Comparison of ENCODE assay signal across 12 mouse cellular contexts in the genomic region with DNA sequence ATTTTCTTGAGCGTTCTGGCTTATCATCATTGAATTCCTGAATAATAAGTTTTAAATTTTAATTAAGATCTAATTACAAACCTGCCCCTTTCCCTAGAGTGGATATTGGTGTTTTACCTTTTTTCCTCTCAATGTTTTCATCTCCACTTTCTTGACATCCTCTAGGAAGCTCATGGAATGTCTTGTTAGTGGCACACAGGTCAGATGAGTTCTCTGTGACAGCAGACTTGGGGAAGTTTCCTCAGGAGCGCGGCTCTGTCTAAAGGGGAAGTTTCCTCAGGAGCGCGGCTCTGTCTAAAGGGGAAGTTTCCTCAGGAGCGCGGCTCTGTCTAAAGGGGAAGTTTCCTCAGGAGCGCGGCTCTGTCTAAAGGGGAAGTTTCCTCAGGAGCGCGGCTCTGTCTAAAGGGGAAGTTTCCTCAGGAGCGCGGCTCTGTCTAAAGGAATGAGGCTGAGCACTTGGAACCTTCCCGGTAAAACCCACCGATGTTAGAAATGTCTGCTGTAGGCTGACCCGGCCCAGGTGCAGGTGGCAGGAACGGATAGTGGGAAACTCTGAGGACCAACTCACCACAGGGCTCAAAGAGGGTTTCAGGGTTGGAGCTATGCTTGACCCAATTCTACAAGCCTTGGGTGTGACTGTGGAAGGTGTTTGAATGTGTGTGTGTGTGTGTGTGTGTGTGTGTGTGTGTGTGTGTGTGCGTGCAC. TPM values are rescaled to one million over a fixed set of nuclear protein-coding genes. Genes with fewer than 3 reads are reported as not detected.
DNase-seq lines count a peak whose midpoint lies in the region; ATAC-seq and TF ChIP-seq lines count a peak whose summit lies in the region.
"Not testable (repeated sequence)": the region's sequence is repeated elsewhere in the genome, so short reads cannot be mapped to it uniquely, and the experiment has no call there.
"Had no signal": no experiment of that assay in that cellular context is flagged by ENCODE, and none has a peak within 500 bp of the region (broad histone marks: within the 10 kb centered on the region; RNA-seq: fewer than 3 reads in every experiment).

No protein-coding gene starts in this region.

- H3K9me3 ChIP-seq in MEL (replicated peaks; ENCODE audit: insufficient read depth, low read length) = not testable (repeated sequence)

- TF ChIP-seq RAD21 in MEL (IDR thresholded peaks at IDR 0.05; ENCODE audit: low read depth, low read length) = not testable (repeated sequence)

- H3K27ac ChIP-seq in MEL (ENCODE audit: control insufficient read depth, low read depth, low read length) = not testable (repeated sequence)

- not testable (repeated sequence) for TF ChIP-seq EP300 in MEL (IDR thresholded peaks at IDR 0.05; ENCODE audit: low read depth in 1 of 2, low read length in 2 of 2)

- H3K36me3 ChIP-seq in MEL (ENCODE audit: control insufficient read depth in 1 of 2, insufficient read depth in 2 of 2, low read length in 2 of 2) = not testable (repeated sequence)

- not testable (repeated sequence) for H3K9ac ChIP-seq in MEL (ENCODE audit: control insufficient read depth, low read depth, low read length, poor library complexity, severe bottlenecking)

- TF ChIP-seq CTCF in MEL (IDR thresholded peaks at IDR 0.05 in 2 of 3, conservative IDR thresholded peaks at IDR 0.05 in 1 of 3; ENCODE audit: control insufficient read depth in 1 of 3, insufficient read depth in 1 of 3, low read depth in 2 of 3, low read length in 3 of 3, poor library complexity in 1 of 3, severe bottlenecking in 1 of 3) = not testable (repeated sequence)

- not testable (repeated sequence) for H3K4me1 ChIP-seq in MEL (ENCODE audit: control insufficient read depth in 1 of 2, insufficient read depth in 2 of 2, low read length in 2 of 2)

- not testable (repeated sequence) for TF ChIP-seq POLR2A in MEL (IDR thresholded peaks at IDR 0.05; ENCODE audit: control insufficient read depth in 1 of 2, insufficient read depth in 1 of 2, low read depth in 1 of 2, low read length in 2 of 2, poor library complexity in 1 of 2)

- peak; percentile 19 for DNase-seq in MEL (ENCODE audit: low read depth, low spot score)
- peak; percentile 78 for DNase-seq in heart, adult 11 months

- H3K79me2 ChIP-seq in MEL (ENCODE audit: control insufficient read depth, insufficient read depth, low read length, poor library complexity) = not testable (repeated sequence)

- peak; percentile 47 for ATAC-seq in common myeloid progenitor, adult 5-6 weeks (replicated peaks; ENCODE audit: low read depth, poor library complexity, severe bottlenecking)
- ATAC-seq in megakaryocyte, adult 5-6 weeks (ENCODE audit: poor library complexity, severe bottlenecking) = peak; percentile 59
- peak; percentile 27; the same call in 1 of the 2 replicates for ATAC-seq in neutrophil, adult 5-6 weeks (ENCODE audit: extremely low read depth, insufficient number of reproducible peaks, low FRiP score, poor library complexity, severe bottlenecking)

- not testable (repeated sequence) for H3K27me3 ChIP-seq in MEL (ENCODE audit: control insufficient read depth in 1 of 2, insufficient read depth in 2 of 2, low read length in 2 of 2)

- H3K4me3 ChIP-seq in MEL (ENCODE audit: control insufficient read depth in 1 of 2, insufficient read depth in 1 of 2, low read depth in 2 of 2, low read length in 2 of 2) = not testable (repeated sequence)

RNA-seq across cellular contexts. Expression of gene Fam180a, which starts 43.8 kb away (rescaled TPM):
- not detected in 2 replicates for total RNA-seq in MEL (2012; rRNA removed)
- not detected for polyA plus RNA-seq in MEL (2012; ENCODE audit: insufficient read depth in 1 of 2, insufficient read length in 2 of 2, low read depth in 1 of 2, low replicate concordance in 2 of 2, missing spikeins in 1 of 2)
- total RNA-seq in common myeloid progenitor, adult 5-6 weeks (2017) = not detected in 2 replicates
- not detected in 2 replicates for total RNA-seq in megakaryocyte, adult 5-6 weeks (2015)
- not detected in 2 replicates for total RNA-seq in megakaryocyte, adult 5-6 weeks (2017)
- not detected in 2 replicates for total RNA-seq in neutrophil, adult 5-6 weeks (2017)
- total RNA-seq: CH12.LX, G1E had no signal
- polyA plus RNA-seq: CD4-positive, CD25-positive, alpha-beta regulatory T cell, adult 4 months; embryonic facial prominence, embryonic 11.5 days; erythroblast, embryonic 14.5 days; forebrain, embryonic 10.5 days; forebrain, embryonic 12.5 days; G1E had no signal
